Mouse (Mus musculus) T-helper 17 cell (primary cell): ENCODE results near the gene Tmem82.

Experiments
- in situ Hi-C, 2 experiments: fragments of 300-600 bp; cut with MboI, MseI; formaldehyde crosslinking; loops; 1 replicate in 1 of 2; 2 replicates in 1 of 2; pipeline ENCODE4 v1.15.1; 2025; ENCODE audit warnings: high pct_unique_total_duplicates in 2 of 2

Gene Tmem82

GRCm38 (mm10) chr4:141591547-141591946 is 26.9 kb downstream of the Tmem82 start:
- in situ Hi-C loops = no loop called here

- in situ Hi-C loops = no loop called here
Measured at GRCm38 (mm10) chr4:141583919-141584318, 34.5 kb downstream of the Tmem82 start.

GRCm38 (mm10) chr4:141581051-141581450 is 37.4 kb downstream of the Tmem82 start:
- in situ Hi-C loops = no loop called here

GRCm38 (mm10) chr4:141578833-141579232 is 39.6 kb downstream of the Tmem82 start:
- in situ Hi-C loops = loop anchor here (5.0 to 10.0 kb wide), 2 partner anchors 107 to 184 kb away; partner anchors contain the start of gene Clcnka (in 1 of the 2)

GRCm38 (mm10) chr4:141576877-141577276 is 41.6 kb downstream of the Tmem82 start:
- in situ Hi-C loops = loop anchor here (5.0 to 10.0 kb wide), 2 partner anchors 105 to 182 kb away; partner anchors contain the start of gene Clcnka (in 1 of the 2)

GRCm38 (mm10) chr4:141576404-141576803 is 42.0 kb downstream of the Tmem82 start:
- in situ Hi-C loops = loop anchor here (5.0 to 10.0 kb wide), 2 partner anchors 104 to 182 kb away; partner anchors contain the start of gene Clcnka (in 1 of the 2)

- in situ Hi-C loops = loop anchor here (5.0 to 25.0 kb wide), 3 partner anchors 103 to 1712 kb away; partner anchors contain the start of genes Clcnka (in 1 of the 2) and Pdpn (in 1 of the 2)
Measured at GRCm38 (mm10) chr4:141574789-141575702, 43.4 kb downstream of the Tmem82 start.

GRCm38 (mm10) chr4:141573359-141573966 is 45.0 kb downstream of the Tmem82 start:
- in situ Hi-C loops = loop anchor here (10.0 to 25.0 kb wide), 2 partner anchors 179 to 1714 kb away; partner anchors contain the start of genes Clcnka (in 1 of the 2) and Pdpn (in 1 of the 2)

GRCm38 (mm10) chr4:141572668-141573358 is 45.6 kb downstream of the Tmem82 start:
- in situ Hi-C loops = loop anchor here (10.0 to 25.0 kb wide), 2 partner anchors 178 to 1714 kb away; partner anchors contain the start of genes Clcnka (in 1 of the 2) and Pdpn (in 1 of the 2)

- in situ Hi-C loops = loop anchor here (10.0 to 25.0 kb wide), 2 partner anchors 177 to 1715 kb away; partner anchors contain the start of genes Clcnka (in 1 of the 2) and Pdpn (in 1 of the 2)
Measured at GRCm38 (mm10) chr4:141571934-141572333, 46.5 kb downstream of the Tmem82 start.

- in situ Hi-C loops = loop anchor here (10.0 to 25.0 kb wide), 2 partner anchors 177 to 1716 kb away; partner anchors contain the start of genes Clcnka (in 1 of the 2) and Pdpn (in 1 of the 2)
Measured at GRCm38 (mm10) chr4:141571337-141571739, 47.1 kb downstream of the Tmem82 start.

- in situ Hi-C loops = loop anchor here (10.0 to 25.0 kb wide), 2 partner anchors 176 to 1716 kb away; partner anchors contain the start of genes Clcnka (in 1 of the 2) and Pdpn (in 1 of the 2)
Measured at GRCm38 (mm10) chr4:141570821-141571220, 47.6 kb downstream of the Tmem82 start.

GRCm38 (mm10) chr4:141570004-141570403 is 48.4 kb downstream of the Tmem82 start:
- in situ Hi-C loops = loop anchor here (10.0 to 25.0 kb wide), 2 partner anchors 175 to 1717 kb away; partner anchors contain the start of genes Clcnka (in 1 of the 2) and Pdpn (in 1 of the 2)

GRCm38 (mm10) chr4:141568966-141569365 is 49.5 kb downstream of the Tmem82 start:
- in situ Hi-C loops = loop anchor here (5.0 to 25.0 kb wide), 5 partner anchors 74 to 1718 kb away; partner anchors contain the start of gene Pdpn (in 1 of the 2)

GRCm38 (mm10) chr4:141567174-141567573 is 51.3 kb downstream of the Tmem82 start:
- in situ Hi-C loops = loop anchor here (5.0 to 25.0 kb wide), 5 partner anchors 72 to 1720 kb away; partner anchors contain the start of gene Pdpn (in 1 of the 2)

- in situ Hi-C loops = loop anchor here (5.0 to 25.0 kb wide), 5 partner anchors 71 to 1721 kb away; partner anchors contain the start of gene Pdpn (in 1 of the 2)
Measured at GRCm38 (mm10) chr4:141566187-141566586, 52.2 kb downstream of the Tmem82 start.

- in situ Hi-C loops = loop anchor here (5.0 to 25.0 kb wide), 5 partner anchors 71 to 1722 kb away; partner anchors contain the start of gene Pdpn (in 1 of the 2)
Measured at GRCm38 (mm10) chr4:141565325-141565724, 53.1 kb downstream of the Tmem82 start.

GRCm38 (mm10) chr4:141564660-141565059 is 53.8 kb downstream of the Tmem82 start:
- in situ Hi-C loops = loop anchor here (5.0 to 25.0 kb wide), 5 partner anchors 70 to 1723 kb away; partner anchors contain the start of gene Pdpn (in 1 of the 2)

- in situ Hi-C loops = loop anchor here in 1 of 2 experiments (10.0 to 25.0 kb wide), 2 partner anchors 69 to 1723 kb away; partner anchors contain the start of gene Pdpn
Measured at GRCm38 (mm10) chr4:141564209-141564608, 54.2 kb downstream of the Tmem82 start.
